In genomic region chr6:72956199-72957092, GRCm38 (mm10) we compare ENCODE assay signal across 8 mouse cellular contexts. TPM values are rescaled to one million over a fixed set of nuclear protein-coding genes. Genes with fewer than 3 reads are reported as not detected.
A peak's percentile ranks its signal among the peaks of the same experiment; 100 is the strongest.
DNase-seq lines count a peak whose midpoint lies in the region; ATAC-seq lines count a peak whose summit lies in the region.

No protein-coding gene starts in this region.

- no peaks in the 10 kb centered on the region for H3K9me3 ChIP-seq in embryonic facial prominence, embryonic 13.5 days
- no peaks in the 10 kb centered on the region for H3K9me3 ChIP-seq in limb, embryonic 15.5 days
- H3K9me3 ChIP-seq in midbrain, embryonic 14.5 days (ENCODE audit: control insufficient read depth, low read length), result no peaks in the 10 kb centered on the region
- H3K9me3 ChIP-seq in stomach, embryonic 14.5 days (ENCODE audit: control insufficient read depth, low read depth, low read length), result no peaks in the 10 kb centered on the region

- DNase-seq in frontal cortex, postnatal 10 days (ENCODE audit: low spot score in 2 of 2), result peak; percentile 34 to 36
- DNase-seq in frontal cortex, adult 2 months (ENCODE audit: extremely low spot score in 1 of 2, low spot score in 1 of 2), result no peak
- DNase-seq in WW6 (ENCODE audit: low read depth, low spot score), result peak; percentile 77
- DNase-seq in heart, postnatal 10 days, result peak; percentile 53 to 58
- DNase-seq in midbrain, embryonic 14.5 days, result peak; percentile 76

- peaks cover 40% of the 10 kb centered on the region for H3K4me1 ChIP-seq in embryonic facial prominence, embryonic 13.5 days
- H3K4me1 ChIP-seq in limb, embryonic 15.5 days, result peaks cover 41% of the 10 kb centered on the region
- peaks cover 25% of the 10 kb centered on the region; the same call in 1 of the 2 replicates for H3K4me1 ChIP-seq in midbrain, embryonic 14.5 days (ENCODE audit: control insufficient read depth, insufficient read depth, low read length)
- H3K4me1 ChIP-seq in stomach, embryonic 14.5 days (ENCODE audit: control insufficient read depth, insufficient read depth, low read length), result peaks cover 7% of the 10 kb centered on the region

- ATAC-seq in embryonic facial prominence, embryonic 13.5 days (ENCODE audit: insufficient number of reproducible peaks, insufficient read depth, low FRiP score, low TSS enrichment, low read depth), result no peak
- ATAC-seq in limb, embryonic 15.5 days (ENCODE audit: insufficient number of reproducible peaks, low FRiP score, low TSS enrichment, low read depth), result no peak
- ATAC-seq in midbrain, embryonic 14.5 days (ENCODE audit: low FRiP score, low TSS enrichment), result peak; percentile 47
- peak; percentile 35; the same call in 1 of the 2 replicates for ATAC-seq in stomach, embryonic 14.5 days (ENCODE audit: insufficient number of reproducible peaks, insufficient read depth, low FRiP score, low read depth)

- peak overlapping the region; percentile 71 for H3K27ac ChIP-seq in embryonic facial prominence, embryonic 13.5 days
- peak overlapping the region; percentile 27; the same call in 1 of the 2 replicates for H3K27ac ChIP-seq in limb, embryonic 15.5 days
- H3K27ac ChIP-seq in midbrain, embryonic 14.5 days (replicated peaks; ENCODE audit: low read depth, low read length), result peak overlapping the region; percentile 98
- peak overlapping the region; percentile 3; the same call in 1 of the 2 replicates for H3K27ac ChIP-seq in stomach, embryonic 14.5 days (ENCODE audit: low read length)

- intact Hi-C loops in heart, postnatal 10 days (cut with DNase I), result loop anchor here (2.0 to 5.0 kb wide), 2 partner anchors 24 to 56 kb away; no protein-coding TSS in a partner anchor

- H3K4me2 ChIP-seq in embryonic facial prominence, embryonic 13.5 days, result peak overlapping the region; percentile 80
- H3K4me2 ChIP-seq in limb, embryonic 15.5 days, result peak overlapping the region; percentile 73
- H3K4me2 ChIP-seq in midbrain, embryonic 14.5 days (ENCODE audit: low read length), result peak overlapping the region; percentile 60
- H3K4me2 ChIP-seq in stomach, embryonic 14.5 days (replicated peaks; ENCODE audit: low read depth, low read length), result peak overlapping the region; percentile 51

- H3K4me3 ChIP-seq in embryonic facial prominence, embryonic 13.5 days, result peak overlapping the region; percentile 89
- peak overlapping the region; percentile 80 for H3K4me3 ChIP-seq in limb, embryonic 15.5 days
- H3K4me3 ChIP-seq in midbrain, embryonic 14.5 days (replicated peaks; ENCODE audit: low read depth, low read length), result peak overlapping the region; percentile 98
- H3K4me3 ChIP-seq in stomach, embryonic 14.5 days (ENCODE audit: low read depth, low read length), result peak overlapping the region; percentile 82

- H3K9ac ChIP-seq in embryonic facial prominence, embryonic 13.5 days, result peak overlapping the region; percentile 99
- peak overlapping the region; percentile 31; the same call in 1 of the 2 replicates for H3K9ac ChIP-seq in limb, embryonic 15.5 days
- H3K9ac ChIP-seq in midbrain, embryonic 14.5 days (replicated peaks; ENCODE audit: low read length), result peak overlapping the region; percentile 100
- H3K9ac ChIP-seq in stomach, embryonic 14.5 days (replicated peaks; ENCODE audit: low read depth, low read length), result peak overlapping the region; percentile 97

- no peaks in the 10 kb centered on the region for H3K27me3 ChIP-seq in embryonic facial prominence, embryonic 13.5 days
- H3K27me3 ChIP-seq in limb, embryonic 15.5 days, result no peaks in the 10 kb centered on the region
- no peaks in the 10 kb centered on the region for H3K27me3 ChIP-seq in midbrain, embryonic 14.5 days (ENCODE audit: control insufficient read depth, insufficient read depth, low read length)
- no peaks in the 10 kb centered on the region for H3K27me3 ChIP-seq in stomach, embryonic 14.5 days (ENCODE audit: control insufficient read depth, insufficient read depth, low read length)

- 0 out of 2 replicates have a peak, but pooled peaks cover 4% of the 10 kb centered on the region for H3K36me3 ChIP-seq in embryonic facial prominence, embryonic 13.5 days
- H3K36me3 ChIP-seq in limb, embryonic 15.5 days, result no peaks in the 10 kb centered on the region
- no peaks in the 10 kb centered on the region for H3K36me3 ChIP-seq in midbrain, embryonic 14.5 days (ENCODE audit: control insufficient read depth, insufficient read depth, low read length)
- H3K36me3 ChIP-seq in stomach, embryonic 14.5 days (ENCODE audit: control insufficient read depth, insufficient read depth, low read length), result no peaks in the 10 kb centered on the region

- WGBS in embryonic facial prominence, embryonic 13.5 days, result 2% methylated on average over 15 of the region's 15 CpGs
- 5% methylated on average over 15 of the region's 15 CpGs for WGBS in limb, embryonic 15.5 days
- WGBS in midbrain, embryonic 14.5 days, result 4% methylated on average over 15 of the region's 15 CpGs
- WGBS in stomach, embryonic 14.5 days, result 5% methylated on average over 15 of the region's 15 CpGs

RNA-seq across cellular contexts. Expression of gene Tmsb10, which starts 2.1 kb away (rescaled TPM):
- polyA plus RNA-seq in frontal cortex, adult 2 months (2012; rRNA removed), result 603 and 636 TPM in 2 replicates
- polyA plus RNA-seq in embryonic facial prominence, embryonic 13.5 days (2015; fragmentation: Nextera tagmentation; extraction: Ambion mirVana), result 2,558 and 2,783 TPM in 2 replicates
- 100 to 1,000 TPM; 526 to 622 TPM for total RNA-seq in heart, postnatal 10 days (2021)
- 1,634 and 1,767 TPM in 2 replicates for polyA plus RNA-seq in limb, embryonic 15.5 days (2015; fragmentation: Nextera tagmentation; extraction: Ambion mirVana)
- 5,692 and 7,005 TPM in 2 replicates for polyA plus RNA-seq in midbrain, embryonic 14.5 days (2014; fragmentation: Nextera tagmentation; extraction: Ambion mirVana)
- polyA plus RNA-seq in stomach, embryonic 14.5 days (2014; fragmentation: Nextera tagmentation; extraction: Ambion mirVana), result 2,356 and 2,370 TPM in 2 replicates

RNA-seq across cellular contexts. Expression of gene Kcmf1, which starts 56.7 kb away (rescaled TPM):
- polyA plus RNA-seq in frontal cortex, adult 2 months (2012; rRNA removed), result 73.0 and 89.1 TPM in 2 replicates
- polyA plus RNA-seq in embryonic facial prominence, embryonic 13.5 days (2015; fragmentation: Nextera tagmentation; extraction: Ambion mirVana), result 31.7 and 36.4 TPM in 2 replicates
- 10 to 100 TPM; 89.6 to 92.4 TPM for total RNA-seq in heart, postnatal 10 days (2021)
- polyA plus RNA-seq in limb, embryonic 15.5 days (2015; fragmentation: Nextera tagmentation; extraction: Ambion mirVana), result 34.4 and 38.9 TPM in 2 replicates
- 34.8 and 40.9 TPM in 2 replicates for polyA plus RNA-seq in midbrain, embryonic 14.5 days (2014; fragmentation: Nextera tagmentation; extraction: Ambion mirVana)
- 38.4 and 40.1 TPM in 2 replicates for polyA plus RNA-seq in stomach, embryonic 14.5 days (2014; fragmentation: Nextera tagmentation; extraction: Ambion mirVana)

Comparison
In these comparisons a context has a peak if more than half of its experiments do, and no peak if none do; other contexts are left out.
1. DNase-seq: peak in frontal cortex, postnatal 10 days (2 of 2), WW6 (single experiment), heart, postnatal 10 days (2 of 2) and midbrain, embryonic 14.5 days (single experiment); none in frontal cortex, adult 2 months (0 of 2).
2. ATAC-seq: peak in midbrain, embryonic 14.5 days (single experiment) and stomach, embryonic 14.5 days (single experiment); none in embryonic facial prominence, embryonic 13.5 days (single experiment) and limb, embryonic 15.5 days (single experiment).
3. H3K27ac ChIP-seq: peak in every context shown above with its lines; median percentile 98 in midbrain, embryonic 14.5 days; 71 in embryonic facial prominence, embryonic 13.5 days; 27 in limb, embryonic 15.5 days; 3 in stomach, embryonic 14.5 days.
4. H3K9ac ChIP-seq: peak in every context shown above with its lines; median percentile 100 in midbrain, embryonic 14.5 days; 99 in embryonic facial prominence, embryonic 13.5 days; 97 in stomach, embryonic 14.5 days; 31 in limb, embryonic 15.5 days.
5. Peak in every context shown above with its lines, with median percentiles within 50 percentile points of each other: H3K4me2 ChIP-seq and H3K4me3 ChIP-seq.